Mouse (Mus musculus) megakaryocyte, embryonic 14.5 days (primary cell): Measurements from ENCODE around the gene Lsp1.

Experiments
- FLI1 ChIP-seq: IDR thresholded peaks from 2 replicates; pipeline ENCODE4 v1.6.1; 2012; ENCODE audit warnings: low read length, inconsistent platforms, mixed read lengths
- GATA1 ChIP-seq: IDR thresholded peaks from 3 replicates; pipeline ENCODE4 v1.6.1; 2012; ENCODE audit warnings: mixed read lengths, low read length, inconsistent platforms, borderline replicate concordance

GRCm38 (mm10) chr7:142484780-142485179, 24.2 kb downstream of the Lsp1 start:
- TF ChIP-seq GATA1 (no peak), FLI1 (no peak)
